Mouse (Mus musculus) gastrocnemius, adult 2 months (tissue): ENCODE results near the gene Kremen2. TPM values are rescaled to one million over a fixed set of nuclear protein-coding genes. Genes with fewer than 3 reads are reported as not detected.
A peak's percentile ranks its signal among the peaks of the same experiment; 100 is the strongest.

Source experiments
- DNase-seq: peaks from one replicate; pipeline ENCODE4 v3.0.0; 2022
- H3K27ac ChIP-seq: fragments of 200-600 bp; 2 replicates; pipeline ENCODE4 v1.8.1; 2022; ENCODE audit warnings: mild to moderate bottlenecking
- H3K4me3 ChIP-seq: fragments of 200-600 bp; 2 replicates; pipeline ENCODE4 v1.8.1; 2022; ENCODE audit warnings: mild to moderate bottlenecking, moderate library complexity
- CTCF ChIP-seq: fragments of 200-600 bp; IDR thresholded peaks from 2 replicates; pipeline ENCODE4 v1.8.1; 2022; ENCODE audit warnings: antibody characterized with exemption, mild to moderate bottlenecking, moderate library complexity
- intact Hi-C: fragments of 180-260 bp; cut with DNase I; formaldehyde crosslinking; loops from one replicate; pipeline ENCODE4 v1.15.1; 2025
- long read RNA-seq, 2 experiments: library from polyadenylated mRNA; stranded (forward); transcript quantifications; one replicate each; pipeline ENCODE4 v2.0.0; 2021
- total RNA-seq, 2 experiments: library from RNA; stranded (reverse); gene quantifications; 2 replicates each; pipeline ENCODE4 v1.2.3; 2021

Kremen2 gene
- not detected for total RNA-seq
- long read RNA-seq, experiment 1: 0 reads
- long read RNA-seq, experiment 2: 0 reads

GRCm38 (mm10) chr17:23745301-23746251 is at the start of gene Kremen2:
Kremen2 (minus strand) TSS chr17:23745833.
- intact Hi-C loops: loop anchor here (5.0 kb wide), 1 partner anchor 217 kb away; no protein-coding TSS in a partner anchor
- no peak for TF ChIP-seq CTCF
- H3K4me3 ChIP-seq: peak within 1 kb of the TSS; percentile 46
- peak; percentile 20 for DNase-seq
- no peak within 1 kb of the TSS for H3K27ac ChIP-seq

GRCm38 (mm10) chr17:23795323-23795722 is 49.7 kb upstream of the Kremen2 start:
- intact Hi-C loops: no loop called here
- TF ChIP-seq CTCF: no peak
- Histone ChIP-seq H3K27ac (no peak overlapping the region), H3K4me3 (no peak overlapping the region)
- no peak for DNase-seq

- intact Hi-C loops: loop anchor here (5.0 kb wide), 1 partner anchor 41 kb away; no protein-coding TSS in a partner anchor
- no peak for DNase-seq
- H3K4me3 ChIP-seq: peak overlapping the region; percentile 73
- H3K27ac ChIP-seq: peak overlapping the region; percentile 85
- TF ChIP-seq CTCF: no peak
These were observed 45.4 kb upstream of the Kremen2 start for GRCm38 (mm10) chr17:23791079-23791357.

- DNase-seq: peak; percentile 71
- Histone ChIP-seq H3K4me3 (peak within 1 kb of the TSS; percentile 73), H3K27ac (peak within 1 kb of the TSS; percentile 85)
- intact Hi-C loops: loop anchor here (5.0 kb wide), 1 partner anchor 42 kb away; no protein-coding TSS in a partner anchor
- no peak for TF ChIP-seq CTCF
These were observed 44.8 kb upstream of the Kremen2 start, which contains the start of gene Srrm2 for GRCm38 (mm10) chr17:23790269-23791078. Srrm2 (plus strand) TSS chr17:23790532.

- peak overlapping the region; percentile 85 for H3K27ac ChIP-seq
- intact Hi-C loops: loop anchor here (5.0 kb wide), 1 partner anchor 42 kb away; no protein-coding TSS in a partner anchor
- TF ChIP-seq CTCF: no peak
- DNase-seq: no peak
- H3K4me3 ChIP-seq: peak overlapping the region; percentile 73
These were observed 44.2 kb upstream of the Kremen2 start for GRCm38 (mm10) chr17:23789749-23790268.

GRCm38 (mm10) chr17:23788973-23789372 is 43.3 kb upstream of the Kremen2 start:
- H3K4me3 ChIP-seq: no peak overlapping the region
- TF ChIP-seq CTCF: no peak
- H3K27ac ChIP-seq: no peak overlapping the region
- intact Hi-C loops: no loop called here
- no peak for DNase-seq

GRCm38 (mm10) chr17:23786510-23786931 is 40.9 kb upstream of the Kremen2 start:
- intact Hi-C loops: no loop called here
- no peak for TF ChIP-seq CTCF
- Histone ChIP-seq H3K4me3 (peak overlapping the region; percentile 72), H3K27ac (peak overlapping the region; percentile 56)
- no peak for DNase-seq

- Histone ChIP-seq H3K4me3 (peak within 1 kb of the TSS; percentile 72), H3K27ac (peak within 1 kb of the TSS; percentile 56)
- TF ChIP-seq CTCF: peak; percentile 32; the same call in 1 of the 2 replicates
- intact Hi-C loops: no loop called here
- peak; percentile 68 for DNase-seq
These were observed 40.2 kb upstream of the Kremen2 start, which contains the start of gene Flywch2 for GRCm38 (mm10) chr17:23785561-23786471. Flywch2 (minus strand) TSS chr17:23786081.

- intact Hi-C loops: no loop called here
- no peak for DNase-seq
- no peak overlapping the region for H3K4me3 ChIP-seq
- TF ChIP-seq CTCF: no peak
- H3K27ac ChIP-seq: no peak overlapping the region
These were observed 37.7 kb upstream of the Kremen2 start for GRCm38 (mm10) chr17:23783352-23783751.

- no peak overlapping the region for H3K27ac ChIP-seq
- intact Hi-C loops: no loop called here
- H3K4me3 ChIP-seq: no peak overlapping the region
- TF ChIP-seq CTCF: no peak
- no peak for DNase-seq
These were observed 32.8 kb upstream of the Kremen2 start for GRCm38 (mm10) chr17:23778447-23778846.

- H3K4me3 ChIP-seq: no peak overlapping the region
- no peak for TF ChIP-seq CTCF
- DNase-seq: no peak
- H3K27ac ChIP-seq: no peak overlapping the region
- intact Hi-C loops: no loop called here
These were observed 31.5 kb upstream of the Kremen2 start for GRCm38 (mm10) chr17:23777141-23777540.
